Mouse (Mus musculus) liver, embryonic 11.5 days (tissue): ENCODE data around the gene Olfr95. TPM values are rescaled to one million over a fixed set of nuclear protein-coding genes. Genes with fewer than 3 reads are reported as not detected.

Source experiments
- ATAC-seq: fragments of 200-750 bp; cut with Nextera tagmentation; replicated peaks from 2 replicates; pipeline ENCODE4 v1.8.0; 2017; ENCODE audit warnings: moderate number of reproducible peaks, mild to moderate bottlenecking, moderate TSS enrichment, moderate library complexity; ENCODE audit not compliant: low FRiP score
- DNase-seq: peaks from one replicate; pipeline ENCODE4 v3.0.0-alpha.2; 2017; ENCODE audit warnings: low spot score
- H3K27ac ChIP-seq: fragments of 300-500 bp; sonication (generic); 2 replicates; pipeline ENCODE4 v1.5.1; 2014; ENCODE audit warnings: mild to moderate bottlenecking, low read depth, low read length, control low read depth
- H3K27me3 ChIP-seq: fragments of 300-500 bp; sonication (generic); replicated peaks from 2 replicates; pipeline ENCODE4 v1.6.1; 2014; ENCODE audit warnings: low read length, mixed read lengths; ENCODE audit not compliant: control insufficient read depth, insufficient read depth
- H3K36me3 ChIP-seq: fragments of 300-500 bp; sonication (generic); 2 replicates; pipeline ENCODE4 v1.6.1; 2014; ENCODE audit warnings: mild to moderate bottlenecking, low read length, moderate library complexity, mixed read lengths; ENCODE audit not compliant: control insufficient read depth, insufficient read depth
- H3K4me1 ChIP-seq: fragments of 300-500 bp; sonication (generic); replicated peaks from 2 replicates; pipeline ENCODE4 v1.6.1; 2014; ENCODE audit warnings: low read length, mixed read lengths; ENCODE audit not compliant: control insufficient read depth, insufficient read depth
- H3K4me2 ChIP-seq: fragments of 300-500 bp; sonication (generic); 2 replicates; pipeline ENCODE4 v1.6.1; 2014; ENCODE audit warnings: mild to moderate bottlenecking, control low read depth, moderate library complexity
- H3K4me3 ChIP-seq: fragments of 300-500 bp; sonication (generic); 2 replicates; pipeline ENCODE4 v1.5.1; 2014; ENCODE audit warnings: low read depth, low read length, control low read depth
- H3K9ac ChIP-seq: fragments of 300-500 bp; sonication (generic); 2 replicates; pipeline ENCODE4 v1.6.1; 2014; ENCODE audit warnings: low read depth, low read length, control low read depth
- H3K9me3 ChIP-seq: fragments of 300-500 bp; sonication (generic); 2 replicates; pipeline ENCODE4 v1.6.1; 2016; ENCODE audit warnings: low read length, inconsistent platforms, mixed read lengths; ENCODE audit not compliant: control insufficient read depth
- WGBS: fragments of 180-500 bp; shearing (Covaris S2); extraction: QIAGEN DNeasy Blood & Tissue Kit; methylation state at CpG from one replicate; pipeline ENCODE4 v1.1.7; 2014; 5-methylcytosine and 5-hydroxymethylcytosine counted together
- polyA plus RNA-seq: library from polyadenylated mRNA; unstranded; fragments of >200 nt; fragmentation: Nextera tagmentation; extraction: Ambion mirVana; gene quantifications from 2 replicates; pipeline ENCODE4 v1.2.1, GENCODE M21; 2014

Gene Olfr95
- polyA plus RNA-seq, 1 experiment from 2014 or later: not detected

DNA sequence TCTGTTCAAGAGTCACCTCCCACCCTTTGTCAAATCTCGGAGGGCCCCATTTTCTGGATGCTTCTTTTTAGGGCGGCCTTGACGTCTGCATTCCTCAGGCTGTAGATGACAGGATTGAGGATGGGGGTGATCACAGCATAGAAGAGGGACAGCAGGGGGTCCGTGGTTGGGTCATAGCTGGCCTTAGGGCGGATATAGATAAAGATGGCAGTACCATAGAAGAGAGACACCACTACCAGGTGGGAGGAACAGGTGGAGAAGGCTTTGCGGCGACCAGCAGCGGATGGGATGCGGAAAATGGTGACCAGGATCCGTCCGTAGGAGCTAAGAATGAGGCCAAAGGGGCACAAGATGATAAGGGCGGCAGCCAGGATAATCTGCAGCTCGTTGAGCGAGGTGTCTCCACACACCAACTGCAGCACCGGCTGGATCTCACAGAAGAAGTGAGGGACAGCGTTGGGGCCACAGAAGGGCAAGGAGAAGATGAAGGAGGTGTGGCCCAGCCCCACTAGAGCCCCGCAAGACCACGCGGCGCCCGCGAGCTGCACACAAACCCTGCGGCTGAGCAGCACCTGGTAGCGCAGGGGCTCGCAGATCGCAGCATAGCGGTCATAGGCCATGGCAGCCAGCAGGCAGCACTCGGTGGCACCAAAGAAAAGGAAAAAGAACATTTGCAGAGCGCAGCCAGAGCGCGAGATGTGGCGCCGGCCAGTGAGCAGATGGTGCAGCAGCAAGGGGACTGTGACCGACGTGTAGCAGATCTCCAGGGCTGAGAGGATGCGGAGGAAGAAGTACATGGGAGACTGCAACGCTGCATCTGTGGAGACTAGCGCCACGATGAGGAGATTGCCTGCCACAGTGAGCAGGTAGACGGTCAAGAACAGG, 1.8 kb downstream of the Olfr95 start:
- Histone ChIP-seq H3K27me3 (peaks cover 14% of the 10 kb centered on the region), H3K36me3 (no peaks in the 10 kb centered on the region), H3K9ac (no peak overlapping the region), H3K9me3 (no peaks in the 10 kb centered on the region), H3K4me2 (peak overlapping the region; percentile 52), H3K27ac (no peak overlapping the region), H3K4me3 (no peak overlapping the region), H3K4me1 (no peaks in the 10 kb centered on the region)
- ATAC-seq: no peak
- DNase-seq: peak; percentile 32
- 16% methylated on average over 40 of the region's 40 CpGs for WGBS

DNA sequence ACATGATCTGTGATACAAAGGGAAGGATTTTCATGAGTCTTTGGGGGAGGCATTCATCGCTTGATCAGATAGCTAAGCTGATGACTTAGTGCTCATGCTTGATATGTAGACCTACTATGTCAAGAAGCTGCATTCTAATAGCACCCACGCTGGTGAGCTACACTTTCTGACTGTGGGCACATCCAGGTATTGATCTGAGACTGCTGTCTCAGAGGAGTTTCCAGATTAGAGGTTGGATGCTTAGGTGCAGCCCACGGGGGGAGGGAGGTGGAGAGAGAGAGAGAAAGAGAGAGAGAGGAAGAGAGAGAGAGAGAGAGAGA, 9.0 kb downstream of the Olfr95 start:
- no peaks in the 10 kb centered on the region for H3K4me1 ChIP-seq
- no peak for DNase-seq
- no peak overlapping the region for H3K4me3 ChIP-seq
- no peaks in the 10 kb centered on the region; the same call in 1 of the 2 replicates for H3K27me3 ChIP-seq
- no peak overlapping the region for H3K27ac ChIP-seq
- no peaks in the 10 kb centered on the region for H3K36me3 ChIP-seq
- WGBS: 29% methylated on average over 3 of the region's 3 CpGs
- ATAC-seq: no peak
- no peak overlapping the region for H3K4me2 ChIP-seq
- H3K9ac ChIP-seq: no peak overlapping the region
- no peaks in the 10 kb centered on the region for H3K9me3 ChIP-seq

DNA sequence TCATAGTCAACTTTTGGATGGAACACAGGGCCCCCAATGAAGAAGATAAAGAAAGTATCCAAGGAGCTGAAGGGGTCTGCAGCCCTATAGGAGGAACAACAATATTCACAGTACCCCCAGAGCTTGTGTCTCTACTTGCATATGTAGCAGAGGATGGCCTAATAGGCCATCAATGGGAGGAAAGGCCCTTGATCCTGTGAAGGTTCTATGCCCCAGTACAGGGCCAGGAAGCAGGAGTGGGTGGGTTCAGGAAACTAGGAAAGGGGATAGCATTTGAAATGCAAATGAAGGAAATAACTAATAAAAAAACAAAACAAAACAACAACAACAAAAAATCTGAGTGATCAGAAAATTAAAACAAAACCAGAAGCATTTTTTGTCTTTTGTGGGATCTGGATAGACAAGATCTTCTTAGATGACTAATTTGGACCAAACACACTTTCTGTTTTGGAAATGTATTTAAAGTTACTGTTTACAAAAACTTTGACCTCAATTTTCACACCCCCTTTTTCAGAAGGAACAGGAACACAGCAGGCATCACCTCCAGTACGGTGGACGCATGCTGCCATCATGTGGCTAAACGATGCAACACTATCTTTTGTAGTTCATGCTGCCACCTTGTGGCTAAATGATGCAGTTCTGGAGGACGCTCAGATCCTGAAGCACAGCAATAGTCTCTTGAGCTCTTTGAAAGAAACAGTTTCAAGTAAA, 9.6 kb downstream of the Olfr95 start:
- 2% methylated on average over 4 of the region's 4 CpGs for WGBS
- Histone ChIP-seq H3K4me2 (no peak overlapping the region), H3K9ac (no peak overlapping the region), H3K4me3 (no peak overlapping the region), H3K36me3 (no peaks in the 10 kb centered on the region), H3K27ac (no peak overlapping the region), H3K27me3 (peaks cover under 1% of the 10 kb centered on the region; the same call in 1 of the 2 replicates), H3K4me1 (no peaks in the 10 kb centered on the region), H3K9me3 (no peaks in the 10 kb centered on the region)
- DNase-seq (peak; percentile 50), ATAC-seq (no peak; the same call in 1 of the 2 replicates)

DNA sequence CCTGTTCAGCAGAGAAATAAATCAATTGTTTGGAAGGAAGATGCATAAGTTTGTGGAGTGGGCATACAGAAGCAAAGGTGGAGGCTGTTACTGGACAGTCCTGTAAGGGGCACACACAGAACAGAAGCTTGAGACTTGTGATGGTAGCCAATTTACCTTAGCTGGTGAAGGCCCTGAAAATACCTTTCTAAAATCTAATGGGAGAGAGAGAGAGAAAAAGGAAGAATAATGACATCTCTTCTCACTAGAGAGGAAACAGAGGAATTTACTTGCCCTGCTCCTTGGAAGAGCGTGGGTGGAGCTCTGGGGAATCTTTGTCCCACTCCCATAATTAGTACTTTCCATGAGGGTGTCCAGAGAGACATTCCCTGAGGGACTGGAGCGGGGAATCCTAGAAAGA, 12.0 kb downstream of the Olfr95 start, which contains the start of gene Olfr94:
Olfr94 (minus strand) TSS at position 101 of the 400 bp plus-strand sequence.
- WGBS: 68% methylated on average over 2 of the region's 2 CpGs
- Histone ChIP-seq H3K9me3 (no peaks in the 10 kb centered on the region), H3K9ac (no peak within 1 kb of the TSS), H3K36me3 (no peaks in the 10 kb centered on the region), H3K4me2 (no peak within 1 kb of the TSS), H3K27ac (no peak within 1 kb of the TSS), H3K27me3 (peaks cover 25% of the 10 kb centered on the region), H3K4me3 (no peak within 1 kb of the TSS), H3K4me1 (no peaks in the 10 kb centered on the region)
- DNase-seq (no peak), ATAC-seq (no peak)

DNA sequence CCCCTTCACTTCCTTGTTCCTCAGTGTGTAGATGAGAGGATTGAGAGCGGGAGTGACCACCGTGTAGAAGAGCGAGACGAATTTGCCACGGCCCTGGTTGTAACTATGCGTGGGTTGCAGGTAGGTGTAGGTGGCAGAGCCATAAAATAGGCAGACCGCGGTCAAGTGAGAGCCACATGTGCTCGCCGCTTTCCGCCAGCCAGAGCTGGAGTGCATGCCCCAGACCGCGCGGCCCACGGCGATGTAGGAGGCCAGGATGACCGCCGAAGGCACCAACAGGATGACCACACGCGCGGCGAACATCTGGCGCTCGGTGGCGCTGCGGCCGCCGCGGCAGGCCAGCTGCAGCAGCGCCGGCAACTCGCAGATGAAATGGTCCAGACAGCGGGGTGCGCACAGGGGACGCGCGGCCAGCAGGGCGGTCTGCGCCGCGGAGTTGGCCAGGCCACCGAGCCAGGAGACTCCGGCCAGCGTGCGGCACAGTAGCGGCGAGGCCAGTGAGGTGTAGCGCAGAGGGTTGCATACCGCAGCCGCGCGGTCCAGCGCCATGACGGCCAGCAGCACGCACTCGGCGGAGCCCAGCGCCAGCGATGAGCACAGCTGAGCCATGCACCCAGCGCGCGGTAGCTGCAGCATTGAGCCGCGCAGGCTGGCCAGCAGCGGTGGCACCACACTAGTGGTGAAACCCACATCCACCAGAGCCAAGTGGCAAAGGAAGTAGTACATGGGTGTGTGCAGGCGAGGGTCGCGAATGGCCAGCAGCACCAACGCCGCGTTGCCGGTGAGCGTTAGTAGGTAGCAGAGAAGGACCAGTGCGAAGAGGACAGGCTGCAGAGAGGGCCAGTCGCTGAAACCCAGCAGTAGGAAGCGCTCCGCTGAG, 15.8 kb downstream of the Olfr95 start:
- H3K4me3 ChIP-seq: peak overlapping the region; percentile 48
- peak; percentile 41 for DNase-seq
- 1% methylated on average over 77 of the region's 77 CpGs for WGBS
- H3K36me3 ChIP-seq: no peaks in the 10 kb centered on the region
- no peak overlapping the region for H3K9ac ChIP-seq
- H3K4me2 ChIP-seq: peak overlapping the region; percentile 71
- H3K27me3 ChIP-seq: peaks cover 33% of the 10 kb centered on the region
- no peak overlapping the region for H3K27ac ChIP-seq
- H3K9me3 ChIP-seq: no peaks in the 10 kb centered on the region
- H3K4me1 ChIP-seq: no peaks in the 10 kb centered on the region
- peak; percentile 54 for ATAC-seq

DNA sequence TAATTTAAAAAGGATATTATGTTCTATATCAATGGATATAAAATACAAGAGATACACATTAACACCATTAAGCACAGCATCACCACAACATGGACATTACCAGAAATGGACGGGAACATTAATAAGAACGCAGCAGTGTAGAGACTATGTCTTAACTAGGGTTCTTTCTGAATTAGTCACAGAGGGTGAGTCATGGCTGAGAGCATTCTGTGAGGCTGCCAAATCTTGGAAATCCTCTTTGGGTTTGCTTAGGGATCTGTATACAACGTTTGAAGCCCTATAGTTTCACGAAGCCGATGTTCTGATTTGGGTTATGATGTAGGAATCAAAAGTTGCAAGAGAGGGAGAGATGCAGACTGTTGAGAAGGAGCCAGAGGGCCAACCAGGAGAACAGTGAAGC, 18.1 kb downstream of the Olfr95 start:
- ATAC-seq: no peak
- no peak overlapping the region for H3K4me2 ChIP-seq
- peaks cover 33% of the 10 kb centered on the region for H3K27me3 ChIP-seq
- no peaks in the 10 kb centered on the region for H3K9me3 ChIP-seq
- no peak overlapping the region for H3K4me3 ChIP-seq
- no peak for DNase-seq
- no peak overlapping the region for H3K9ac ChIP-seq
- H3K4me1 ChIP-seq: no peaks in the 10 kb centered on the region
- H3K27ac ChIP-seq: no peak overlapping the region
- H3K36me3 ChIP-seq: no peaks in the 10 kb centered on the region
- 84% methylated on average over 5 of the region's 5 CpGs for WGBS

DNA sequence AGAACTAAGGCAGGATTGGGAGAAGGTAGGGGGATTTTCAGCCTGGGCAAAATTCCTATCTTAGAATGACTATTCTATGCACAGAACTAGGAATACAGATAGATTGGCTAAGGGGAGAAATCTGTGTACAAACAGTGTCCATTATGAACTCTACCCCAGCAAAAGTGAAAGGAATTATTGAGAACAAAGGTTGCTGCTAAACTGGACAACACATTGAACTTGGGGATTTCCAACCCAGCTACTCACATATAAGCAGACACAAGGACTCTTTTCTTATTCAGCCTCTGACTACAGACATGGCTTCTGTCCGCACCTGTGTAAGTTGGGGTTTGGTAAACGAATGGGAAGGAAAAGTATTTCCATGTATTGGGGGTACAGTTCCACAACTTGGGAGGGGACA, 19.3 kb downstream of the Olfr95 start, which contains the start of gene Ubd:
Ubd (plus strand) TSS at position 237 of the 400 bp plus-strand sequence.
- ATAC-seq (no peak), DNase-seq (no peak)
- Histone ChIP-seq H3K36me3 (no peaks in the 10 kb centered on the region), H3K27me3 (peaks cover 33% of the 10 kb centered on the region), H3K4me1 (no peaks in the 10 kb centered on the region), H3K4me3 (no peak within 1 kb of the TSS), H3K9ac (no peak within 1 kb of the TSS), H3K27ac (no peak within 1 kb of the TSS), H3K4me2 (no peak within 1 kb of the TSS), H3K9me3 (no peaks in the 10 kb centered on the region)
- 75% methylated on average over 2 of the region's 2 CpGs for WGBS

DNA sequence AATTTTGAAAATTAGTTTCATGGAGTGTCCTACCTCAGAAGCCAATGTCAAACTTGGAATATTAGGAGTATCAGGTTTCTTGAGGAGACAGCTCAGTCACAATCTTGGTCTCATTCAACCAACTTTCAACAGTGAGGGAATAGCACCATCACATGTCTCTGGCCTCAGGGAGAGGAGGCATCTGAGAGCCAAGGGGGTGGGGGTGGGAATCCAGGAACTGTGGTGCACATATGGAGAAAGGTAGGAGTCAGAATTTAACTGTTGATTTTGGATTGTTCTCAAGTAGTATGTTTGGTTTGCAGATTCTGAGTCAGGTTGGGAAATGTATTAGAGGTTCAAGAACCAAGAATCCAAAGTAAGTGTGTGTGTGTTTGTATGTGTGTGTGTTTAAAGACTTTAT, 19.9 kb downstream of the Olfr95 start:
- Histone ChIP-seq H3K4me3 (no peak overlapping the region), H3K4me1 (no peaks in the 10 kb centered on the region), H3K27ac (no peak overlapping the region), H3K9ac (no peak overlapping the region), H3K9me3 (no peaks in the 10 kb centered on the region), H3K36me3 (no peaks in the 10 kb centered on the region), H3K4me2 (no peak overlapping the region), H3K27me3 (peaks cover 29% of the 10 kb centered on the region)
- no peak for DNase-seq
- ATAC-seq: no peak
